Mouse (Mus musculus) testis, postnatal 14 days (tissue): ENCODE measurements around the gene Zfp146.
A peak's percentile ranks its signal among the peaks of the same experiment; 100 is the strongest.
"Not testable (repeated sequence)": the region's sequence is repeated elsewhere in the genome, so short reads cannot be mapped to it uniquely, and the experiment has no call there.

ENCODE experiments used
- DNase-seq: peaks from one replicate; pipeline ENCODE4 v3.0.0; 2021; ENCODE audit warnings: low spot score

The Zfp146 gene

GRCm38 (mm10) chr7:30122188-30122530 is 47.4 kb downstream of the Zfp146 start:
- no peak for DNase-seq

GRCm38 (mm10) chr7:30121308-30122187 is 48.0 kb downstream of the Zfp146 start, which contains the start of gene Zfp382:
Zfp382 (plus strand) TSS chr7:30121942.
- DNase-seq: peak; percentile 90

- DNase-seq: not testable (repeated sequence)
Observed at GRCm38 (mm10) chr7:30117935-30118334, 51.6 kb downstream of the Zfp146 start.

DNA sequence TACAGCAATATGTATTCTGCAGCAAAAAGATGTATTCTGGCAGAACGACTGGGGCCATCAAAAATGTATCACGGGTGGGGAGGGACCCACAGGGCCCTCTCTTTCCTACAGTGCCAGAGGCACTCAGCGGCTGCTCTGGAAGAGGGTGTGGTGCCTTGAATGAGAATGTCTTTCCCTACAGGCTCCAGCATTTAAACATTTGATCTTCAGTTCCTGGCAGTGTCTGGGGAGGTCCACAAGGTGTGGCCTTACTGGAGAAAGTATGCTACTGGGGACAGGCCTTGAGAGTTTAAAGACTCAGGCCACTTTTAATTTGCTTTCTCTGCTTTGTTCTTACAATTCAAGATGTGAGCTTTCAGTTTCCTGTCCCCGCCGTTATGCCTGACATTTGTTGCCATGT is 53.5 kb downstream of the Zfp146 start:
- no peak for DNase-seq
